Mouse (Mus musculus): ENCODE measurements around the gene Atp8b5.

- TF ChIP-seq CTCF (IDR thresholded peaks at IDR 0.05; ENCODE audit: low read depth) (no peak), EP300 (IDR thresholded peaks at IDR 0.05; ENCODE audit: low read depth) (no peak)
These were observed 813 bp upstream of the Atp8b5 start for GRCm38 (mm10) chr4:43266146-43266545.

All from heart, postnatal 0 days (tissue).